Mouse (Mus musculus) midbrain, embryonic 10.5 days (tissue): ENCODE data around the gene Ttc7b. TPM values are rescaled to one million over a fixed set of nuclear protein-coding genes. Genes with fewer than 3 reads are reported as not detected.

Source experiments
- DNase-seq: peaks from one replicate; pipeline ENCODE4 v3.0.0-alpha.2; 2017; ENCODE audit warnings: low spot score
- H3K27ac ChIP-seq: fragments of 300-500 bp; sonication (generic); replicated peaks from 2 replicates; pipeline ENCODE4 v1.5.1; 2016; ENCODE audit warnings: mild to moderate bottlenecking
- H3K27me3 ChIP-seq: fragments of 300-500 bp; sonication (generic); 2 replicates; pipeline ENCODE4 v1.6.1; 2016; ENCODE audit warnings: low read depth, mild to moderate bottlenecking; ENCODE audit not compliant: poor library complexity, severe bottlenecking
- H3K36me3 ChIP-seq: fragments of 300-500 bp; sonication (generic); 2 replicates; pipeline ENCODE4 v1.6.1; 2016; ENCODE audit warnings: mild to moderate bottlenecking, moderate library complexity
- H3K4me1 ChIP-seq: fragments of 300-500 bp; sonication (generic); 2 replicates; pipeline ENCODE4 v1.6.1; 2016
- H3K4me3 ChIP-seq: fragments of 300-500 bp; sonication (generic); 2 replicates; pipeline ENCODE4 v1.5.1; 2016; ENCODE audit warnings: mild to moderate bottlenecking, moderate library complexity
- H3K9me3 ChIP-seq: fragments of 300-500 bp; sonication (generic); replicated peaks from 2 replicates; pipeline ENCODE4 v1.6.1; 2016; ENCODE audit warnings: mild to moderate bottlenecking
- WGBS: fragments of 180-500 bp; shearing (Covaris S2); methylation state at CpG from one replicate; pipeline ENCODE4 v1.1.7; 2016; 5-methylcytosine and 5-hydroxymethylcytosine counted together
- polyA plus RNA-seq: library from polyadenylated mRNA; unstranded; fragments of >200 nt; fragmentation: Nextera tagmentation; extraction: Ambion mirVana; gene quantifications from 2 replicates; pipeline ENCODE4 v1.2.1, GENCODE M21; 2016

Gene Ttc7b
- polyA plus RNA-seq, 1 experiment from 2014 or later: 5.2 TPM

DNA sequence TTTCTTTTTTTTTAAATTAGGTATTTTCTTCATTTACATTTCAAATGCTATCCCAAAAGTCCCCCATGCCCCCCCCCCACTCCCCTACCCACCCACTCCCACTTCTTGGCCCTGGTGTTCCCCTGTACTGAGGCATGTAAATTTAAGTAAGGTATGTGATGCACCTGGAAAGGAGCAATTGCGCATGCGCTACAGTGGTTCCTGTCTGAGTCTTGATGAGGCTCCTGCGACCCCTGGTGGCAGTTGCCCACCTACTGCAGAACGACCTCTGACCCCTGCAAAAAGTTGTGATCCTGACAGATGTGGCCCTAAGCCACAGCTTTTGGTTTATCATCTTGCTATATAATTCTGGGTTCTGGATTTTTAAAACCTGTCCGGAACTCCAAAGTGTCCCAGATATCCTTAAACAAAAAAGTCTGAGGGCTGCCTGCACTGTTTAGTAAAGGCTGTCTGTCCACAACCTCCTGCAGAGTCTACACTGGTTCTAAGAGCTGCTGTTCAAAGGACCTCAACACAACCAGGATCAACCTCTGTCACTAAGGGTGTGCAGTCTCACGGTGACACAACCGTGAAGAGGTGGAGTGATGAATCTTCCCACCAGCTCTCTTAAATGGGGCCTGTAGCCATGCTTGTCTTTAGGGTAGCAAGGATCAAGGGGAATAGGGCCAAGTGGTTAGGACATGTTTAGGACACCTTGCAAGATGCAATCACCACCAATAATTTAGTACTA, 40.6 kb downstream of the Ttc7b start:
- Histone ChIP-seq H3K27me3 (no peaks in the 10 kb centered on the region), H3K27ac (no peak overlapping the region), H3K9me3 (no peaks in the 10 kb centered on the region), H3K4me1 (0 out of 2 replicates have a peak, but pooled peaks cover 6% of the 10 kb centered on the region), H3K36me3 (peaks cover 13% of the 10 kb centered on the region; the same call in 1 of the 2 replicates), H3K4me3 (no peak overlapping the region)
- DNase-seq: peak; percentile 77
- 27% methylated on average over 7 of the region's 7 CpGs for WGBS

DNA sequence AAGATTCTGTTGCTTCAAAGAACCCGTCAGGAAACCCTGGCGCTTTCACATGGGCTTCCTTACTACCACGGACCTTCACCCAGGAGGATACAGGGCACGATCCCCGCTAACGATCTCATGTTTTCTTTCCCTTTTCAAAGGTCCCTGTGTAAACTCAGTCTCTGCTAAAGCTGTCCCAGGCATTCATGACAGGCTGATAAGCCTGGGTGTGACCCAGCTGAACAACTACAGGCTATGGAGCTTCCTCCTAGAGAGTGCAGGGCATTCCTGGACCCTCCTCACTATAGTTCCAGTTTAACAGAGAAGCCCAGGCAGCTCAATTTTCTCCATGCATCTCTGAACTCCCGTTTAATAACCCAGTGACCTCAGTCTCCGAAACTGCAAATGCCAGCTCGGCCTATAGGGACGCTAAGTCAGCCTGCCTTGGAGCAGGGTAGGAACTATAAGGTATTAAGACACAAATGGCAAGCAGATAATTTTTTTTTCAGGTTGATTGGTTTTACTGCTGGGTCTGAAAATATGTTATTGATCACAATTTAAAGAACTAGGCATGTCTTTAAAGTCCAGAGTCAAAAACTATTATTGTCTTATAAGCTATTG, 41.3 kb downstream of the Ttc7b start:
- H3K27me3 ChIP-seq: no peaks in the 10 kb centered on the region
- H3K4me1 ChIP-seq: 0 out of 2 replicates have a peak, but pooled peaks cover 6% of the 10 kb centered on the region
- H3K36me3 ChIP-seq: peaks cover 13% of the 10 kb centered on the region; the same call in 1 of the 2 replicates
- H3K9me3 ChIP-seq: no peaks in the 10 kb centered on the region
- WGBS: 82% methylated on average over 10 of the region's 10 CpGs
- no peak overlapping the region for H3K27ac ChIP-seq
- no peak overlapping the region for H3K4me3 ChIP-seq
- DNase-seq: no peak

DNA sequence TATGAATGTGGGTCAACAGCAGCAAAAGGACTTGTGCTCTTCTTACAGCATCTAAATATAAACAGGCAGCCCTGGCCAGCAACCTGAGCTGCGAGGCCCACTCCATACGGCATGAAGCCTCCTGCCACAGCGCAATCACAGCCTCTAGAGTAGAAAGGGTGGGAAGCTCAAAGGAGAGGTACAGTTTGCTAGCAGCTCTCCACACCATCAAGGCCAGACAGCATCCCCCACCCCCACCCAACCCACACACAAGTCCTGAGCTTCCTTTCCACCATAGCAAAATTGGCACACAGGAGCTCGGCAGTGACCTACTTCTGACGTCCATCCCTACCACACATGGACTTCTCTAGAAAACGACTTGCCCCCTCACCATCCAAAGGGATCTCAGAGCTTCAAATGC, 42.0 kb downstream of the Ttc7b start:
- WGBS: 94% methylated on average over 6 of the region's 6 CpGs
- H3K27me3 ChIP-seq: no peaks in the 10 kb centered on the region

DNA sequence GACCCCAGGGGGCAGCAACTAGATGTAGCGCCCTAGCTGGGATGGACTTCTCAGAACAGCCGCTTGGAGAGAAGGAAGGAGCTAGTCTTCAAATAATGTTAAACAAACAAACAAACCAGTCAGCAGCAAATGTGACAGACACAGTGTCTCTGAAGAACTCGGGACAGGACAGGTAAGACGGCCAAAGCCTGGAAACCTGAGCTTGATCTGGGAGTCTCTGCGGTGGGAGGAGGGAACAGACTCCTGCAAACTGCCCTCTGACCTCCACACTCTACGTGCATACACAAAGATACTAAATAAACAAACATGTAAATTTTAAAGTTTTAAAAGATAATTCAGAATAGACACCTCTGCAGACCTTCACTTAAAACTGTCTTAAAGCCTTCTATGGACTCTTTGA, 42.5 kb downstream of the Ttc7b start:
- H3K4me3 ChIP-seq: no peak overlapping the region
- no peak overlapping the region for H3K27ac ChIP-seq
- H3K27me3 ChIP-seq: no peaks in the 10 kb centered on the region
- H3K4me1 ChIP-seq: 0 out of 2 replicates have a peak, but pooled peaks cover 5% of the 10 kb centered on the region
- DNase-seq: no peak
- H3K36me3 ChIP-seq: peaks cover 13% of the 10 kb centered on the region; the same call in 1 of the 2 replicates
- WGBS: 81% methylated on average over 6 of the region's 6 CpGs
- H3K9me3 ChIP-seq: no peaks in the 10 kb centered on the region

More for the DNA sequence above, 42.0 kb downstream of the Ttc7b start:
- Histone ChIP-seq H3K4me3 (no peak overlapping the region), H3K27ac (no peak overlapping the region), H3K36me3 (peaks cover 13% of the 10 kb centered on the region; the same call in 1 of the 2 replicates), H3K9me3 (no peaks in the 10 kb centered on the region), H3K4me1 (0 out of 2 replicates have a peak, but pooled peaks cover 6% of the 10 kb centered on the region)
- no peak for DNase-seq

DNA sequence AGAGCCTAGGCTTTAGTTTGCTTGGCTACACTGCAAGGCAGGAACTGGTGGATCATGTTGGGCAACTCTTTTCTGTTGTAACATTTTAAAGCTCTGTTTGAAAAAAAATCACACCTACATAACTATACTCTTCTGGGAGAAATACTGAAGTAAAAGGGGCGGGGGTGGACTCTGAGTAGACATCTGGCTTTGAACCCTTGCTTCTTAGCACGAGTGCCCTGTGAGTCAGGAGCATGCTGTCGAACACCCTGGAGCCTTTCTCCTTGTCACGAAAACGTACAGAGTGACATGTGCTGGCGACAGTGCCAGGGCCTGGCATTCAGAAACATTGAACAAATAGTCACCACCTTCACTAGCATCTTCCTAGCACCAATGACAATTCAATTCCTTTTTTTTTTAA, 43.2 kb downstream of the Ttc7b start:
- no peak for DNase-seq
- Histone ChIP-seq H3K4me3 (no peak overlapping the region), H3K36me3 (peaks cover 9% of the 10 kb centered on the region; the same call in 1 of the 2 replicates), H3K4me1 (no peaks in the 10 kb centered on the region), H3K27me3 (no peaks in the 10 kb centered on the region), H3K27ac (no peak overlapping the region), H3K9me3 (no peaks in the 10 kb centered on the region)
- 90% methylated on average over 6 of the region's 6 CpGs for WGBS

DNA sequence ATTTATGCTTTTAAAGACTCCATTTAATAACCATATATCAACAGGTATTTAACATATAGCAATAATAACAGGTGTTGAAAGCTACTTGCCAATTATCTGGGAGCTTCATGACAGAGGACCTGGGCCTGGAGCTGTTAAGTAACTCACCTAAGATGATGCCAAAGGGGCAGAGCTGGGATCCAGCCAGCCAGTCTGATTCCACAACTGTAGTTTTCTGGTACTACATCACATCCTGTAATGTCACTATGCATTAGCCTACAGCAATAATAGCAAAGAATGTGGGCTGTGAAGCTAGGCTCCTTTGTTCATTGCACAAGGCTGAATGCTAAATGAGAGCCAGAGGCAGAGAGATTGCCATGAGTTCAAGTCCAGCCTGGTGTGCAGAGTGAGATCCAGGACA, 44.3 kb downstream of the Ttc7b start:
- no peaks in the 10 kb centered on the region for H3K36me3 ChIP-seq
- no peak for DNase-seq
- H3K9me3 ChIP-seq: no peaks in the 10 kb centered on the region
- H3K27me3 ChIP-seq: no peaks in the 10 kb centered on the region
- H3K4me3 ChIP-seq: no peak overlapping the region
- no peak overlapping the region for H3K27ac ChIP-seq
- H3K4me1 ChIP-seq: no peaks in the 10 kb centered on the region

DNA sequence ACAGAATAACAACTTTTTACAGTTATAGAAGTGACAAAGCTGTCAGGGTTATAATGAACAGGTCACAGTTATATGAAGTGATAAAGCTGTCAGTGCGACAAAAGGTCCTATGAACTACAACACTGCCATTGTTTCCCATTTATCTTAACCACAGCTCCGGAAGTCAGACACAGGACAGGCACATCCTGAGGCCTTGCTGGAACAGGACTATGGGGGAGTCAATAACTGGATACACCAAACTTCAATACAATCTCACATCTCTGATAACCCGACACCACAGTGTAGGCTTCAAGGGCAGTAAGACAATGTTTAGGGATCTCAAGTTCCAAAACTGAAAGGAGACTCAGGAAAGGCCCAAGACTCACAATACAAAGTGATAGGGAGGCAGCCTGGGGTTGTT, 45.1 kb downstream of the Ttc7b start:
- 90% methylated on average over 3 of the region's 3 CpGs for WGBS
- Histone ChIP-seq H3K9me3 (no peaks in the 10 kb centered on the region), H3K4me1 (no peaks in the 10 kb centered on the region), H3K4me3 (no peak overlapping the region), H3K27me3 (no peaks in the 10 kb centered on the region), H3K36me3 (no peaks in the 10 kb centered on the region), H3K27ac (no peak overlapping the region)
- DNase-seq: no peak

DNA sequence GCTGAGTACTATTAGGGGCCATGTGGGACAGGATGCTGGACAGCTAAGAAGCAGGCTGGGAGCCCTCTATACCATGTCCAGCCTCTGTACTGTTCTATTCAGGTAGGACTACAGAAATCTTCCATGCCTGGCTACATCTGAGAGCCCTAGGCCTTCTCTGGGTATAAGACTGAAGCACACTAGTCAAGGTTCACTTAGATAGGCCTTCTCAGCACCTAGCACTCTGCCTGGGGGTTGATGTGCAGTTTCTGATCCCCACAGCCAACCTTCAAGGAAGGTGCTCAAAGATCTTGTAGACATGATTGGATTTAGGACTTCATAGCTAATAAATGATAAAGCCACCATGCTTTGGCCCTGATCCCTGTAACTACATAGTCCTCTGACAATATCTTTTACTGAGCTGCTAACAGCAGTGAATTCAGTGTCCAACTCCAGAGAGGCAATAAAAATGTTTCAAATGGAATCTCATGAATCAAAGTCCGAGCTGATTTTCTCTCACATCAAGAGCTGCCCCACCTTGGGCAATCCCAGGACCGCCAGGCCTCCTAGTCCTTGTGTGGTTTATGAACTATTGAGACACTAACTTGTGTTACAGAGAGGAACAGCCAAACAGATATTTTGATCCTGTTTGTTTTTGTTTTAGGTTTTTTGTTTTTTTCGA, 45.8 kb downstream of the Ttc7b start:
- DNase-seq: no peak
- Histone ChIP-seq H3K36me3 (no peaks in the 10 kb centered on the region), H3K4me3 (no peak overlapping the region), H3K4me1 (no peaks in the 10 kb centered on the region), H3K27me3 (no peaks in the 10 kb centered on the region), H3K9me3 (no peaks in the 10 kb centered on the region), H3K27ac (no peak overlapping the region)
- WGBS: 93% methylated on average over 3 of the region's 3 CpGs

DNA sequence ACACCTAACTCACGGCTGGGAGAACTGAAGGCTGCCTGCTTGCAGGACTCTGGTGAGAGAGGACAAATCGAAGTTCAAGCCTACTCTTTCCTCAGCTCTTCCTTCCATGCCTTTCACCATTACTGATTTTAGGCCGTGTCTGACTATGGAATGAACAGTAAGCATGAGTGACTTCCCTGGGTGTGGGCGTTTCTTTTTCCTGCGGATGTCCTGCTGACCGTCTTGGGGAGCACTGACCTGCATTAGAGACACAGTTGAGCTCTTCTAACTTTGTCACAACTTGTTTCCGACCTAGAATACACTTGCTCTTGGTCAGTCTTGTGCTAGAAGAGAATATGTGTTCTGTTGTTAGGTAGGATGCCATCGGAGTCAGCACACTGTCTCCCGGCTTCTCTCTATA, 50.3 kb downstream of the Ttc7b start:
- Histone ChIP-seq H3K36me3 (peaks cover 9% of the 10 kb centered on the region), H3K27ac (no peak overlapping the region), H3K9me3 (no peaks in the 10 kb centered on the region), H3K4me1 (peaks cover 7% of the 10 kb centered on the region), H3K27me3 (no peaks in the 10 kb centered on the region), H3K4me3 (no peak overlapping the region)
- no peak for DNase-seq
- WGBS: 85% methylated on average over 9 of the region's 9 CpGs

DNA sequence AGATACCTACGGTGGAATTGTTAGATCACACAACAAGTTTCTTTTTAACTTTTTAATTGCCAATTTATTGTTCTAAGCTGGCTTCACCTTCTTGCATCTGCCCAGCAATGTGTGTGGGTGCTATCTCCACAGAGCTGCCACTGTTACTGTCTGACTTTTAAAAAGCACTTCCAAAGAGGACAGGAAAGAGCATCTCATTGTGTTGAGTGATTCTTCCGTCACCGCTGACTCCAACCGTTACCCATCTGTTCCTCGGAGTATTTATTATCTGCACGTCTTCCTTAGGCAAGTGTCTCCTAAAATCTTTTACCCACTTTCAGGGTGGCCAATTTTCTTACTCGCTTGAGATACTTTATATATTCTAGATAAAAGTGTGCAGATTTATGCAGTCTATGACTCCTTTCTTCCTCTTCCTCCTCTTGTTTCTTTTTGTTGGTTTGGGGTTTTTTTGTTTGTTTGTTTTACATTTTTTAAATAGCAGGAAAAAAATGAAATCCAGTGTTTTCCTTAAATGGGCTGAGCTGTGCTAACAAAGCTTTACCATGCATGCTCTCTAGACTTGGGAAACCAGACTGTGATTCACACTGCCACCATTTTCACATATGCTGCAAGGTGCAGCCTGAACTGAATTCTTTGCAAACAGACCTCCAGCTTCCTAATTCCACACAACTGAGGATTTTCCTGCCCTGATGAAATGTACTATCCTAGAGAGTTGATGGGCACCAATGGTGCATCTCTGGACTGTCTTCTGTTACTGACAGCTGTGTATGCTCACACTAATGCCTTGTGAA, 50.9 kb downstream of the Ttc7b start:
- Histone ChIP-seq H3K27ac (no peak overlapping the region), H3K27me3 (no peaks in the 10 kb centered on the region), H3K36me3 (peaks cover 12% of the 10 kb centered on the region), H3K9me3 (no peaks in the 10 kb centered on the region), H3K4me3 (no peak overlapping the region), H3K4me1 (peaks cover 7% of the 10 kb centered on the region)
- 91% methylated on average over 7 of the region's 7 CpGs for WGBS
- no peak for DNase-seq

DNA sequence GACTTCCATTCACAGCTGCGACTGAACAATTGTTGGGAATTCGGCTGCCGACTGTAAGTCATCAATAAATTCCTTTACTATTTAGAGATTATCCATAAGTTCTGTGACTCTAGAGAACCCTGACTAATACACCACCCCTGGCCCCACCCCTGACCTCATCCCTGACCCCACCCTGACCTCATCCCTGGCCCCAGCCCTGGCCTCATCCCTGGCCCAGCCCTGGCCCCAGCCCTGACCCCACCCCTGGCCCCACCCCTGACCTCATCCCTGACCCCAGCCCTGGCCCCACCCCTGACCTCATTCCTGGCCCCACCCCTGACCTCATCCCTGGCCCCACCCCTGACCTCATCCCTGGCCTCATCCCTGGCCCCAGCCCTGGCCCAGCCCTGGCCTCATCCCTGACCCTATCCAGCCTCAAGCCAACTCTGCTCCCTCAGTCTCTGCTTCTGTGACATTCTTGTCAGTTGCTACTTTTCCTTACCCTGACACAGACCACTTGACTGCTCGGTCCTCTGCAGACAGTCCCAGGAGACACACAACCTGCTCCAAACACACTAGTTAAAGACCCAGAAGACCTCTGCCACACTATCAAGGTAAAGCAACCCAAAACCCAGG, 55.4 kb downstream of the Ttc7b start:
- Histone ChIP-seq H3K27me3 (no peaks in the 10 kb centered on the region), H3K4me1 (peaks cover 7% of the 10 kb centered on the region), H3K4me3 (no peak overlapping the region), H3K9me3 (no peaks in the 10 kb centered on the region), H3K36me3 (peaks cover 12% of the 10 kb centered on the region), H3K27ac (no peak overlapping the region)
- no peak for DNase-seq
- WGBS: 84% methylated on average over 2 of the region's 4 CpGs

DNA sequence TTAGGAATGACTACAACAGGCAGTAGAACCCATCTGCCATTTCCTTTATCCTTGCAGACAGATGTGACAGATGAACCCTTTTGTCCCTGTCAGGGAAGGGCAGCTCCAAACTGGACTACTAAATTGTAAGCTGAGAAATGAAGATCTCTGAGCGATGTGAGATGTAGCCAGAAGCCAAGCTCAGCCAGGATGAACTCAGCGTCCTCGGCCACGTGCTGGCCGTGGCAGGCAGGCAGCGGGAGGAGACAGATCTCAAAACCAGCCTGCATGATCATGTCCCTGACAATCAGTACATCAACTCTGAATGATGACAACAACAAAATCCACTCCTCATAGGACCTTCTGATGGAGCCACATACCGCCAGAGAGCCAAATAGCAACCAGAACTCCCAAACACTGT, 62.9 kb downstream of the Ttc7b start:
- H3K36me3 ChIP-seq: peaks cover 12% of the 10 kb centered on the region; the same call in 1 of the 2 replicates
- 94% methylated on average over 7 of the region's 7 CpGs for WGBS

More for the DNA sequence above, 62.9 kb downstream of the Ttc7b start:
- H3K4me1 ChIP-seq: no peaks in the 10 kb centered on the region
- H3K9me3 ChIP-seq: no peaks in the 10 kb centered on the region
- no peaks in the 10 kb centered on the region for H3K27me3 ChIP-seq
- H3K4me3 ChIP-seq: no peak overlapping the region
- no peak for DNase-seq
- H3K27ac ChIP-seq: no peak overlapping the region
